Mouse (Mus musculus) MEL (cell line): ENCODE results near the gene Prickle2. TPM values are rescaled to one million over a fixed set of nuclear protein-coding genes. Genes with fewer than 3 reads are reported as not detected.

ENCODE experiments used
- DNase-seq: peaks from one replicate; pipeline ENCODE4 v3.0.0; 2011; ENCODE audit warnings: low read depth, low spot score
- H3K27ac ChIP-seq: 2 replicates; pipeline ENCODE4 v1.5.1; 2012; ENCODE audit warnings: low read depth, mild to moderate bottlenecking, control low read depth, low read length, moderate library complexity; ENCODE audit not compliant: control insufficient read depth
- H3K27me3 ChIP-seq, 2 experiments: fragments of 150-350 bp in 1 of 2; sonication (generic) in 1 of 2; 2 replicates each; pipeline ENCODE4 v1.6.1; 2012; ENCODE audit warnings: low read length in 2 of 2, mild to moderate bottlenecking in 2 of 2, improper control_type of control experiment in 1 of 2, moderate library complexity in 1 of 2; ENCODE audit not compliant: insufficient read depth in 2 of 2, control insufficient read depth in 1 of 2
- H3K36me3 ChIP-seq, 2 experiments: 2 replicates each; pipeline ENCODE4 v1.6.1; 2012 to 2014; ENCODE audit warnings: low read length in 2 of 2, improper control_type of control experiment in 1 of 2, inconsistent platforms in 1 of 2, mild to moderate bottlenecking in 1 of 2; ENCODE audit not compliant: insufficient read depth in 2 of 2, control insufficient read depth in 1 of 2
- H3K4me1 ChIP-seq, 2 experiments: fragments of 150-350 bp in 1 of 2; sonication (generic) in 1 of 2; 2 replicates each; pipeline ENCODE4 v1.6.1; 2012; ENCODE audit warnings: low read length in 2 of 2, improper control_type of control experiment in 1 of 2, mild to moderate bottlenecking in 1 of 2; ENCODE audit not compliant: insufficient read depth in 2 of 2, control insufficient read depth in 1 of 2
- H3K4me3 ChIP-seq, 2 experiments: fragments of 150-350 bp in 1 of 2; sonication (generic) in 1 of 2; 2 replicates each; pipeline ENCODE4 v1.5.1; 2012; ENCODE audit warnings: low read depth in 2 of 2, low read length in 2 of 2, mild to moderate bottlenecking in 2 of 2, moderate library complexity in 2 of 2, control low read depth in 1 of 2, improper control_type of control experiment in 1 of 2; ENCODE audit not compliant: control insufficient read depth in 1 of 2, insufficient read depth in 1 of 2
- H3K79me2 ChIP-seq: 2 replicates; pipeline ENCODE4 v1.6.1; 2012; ENCODE audit warnings: mild to moderate bottlenecking, low read length, moderate library complexity; ENCODE audit not compliant: control insufficient read depth, poor library complexity, insufficient read depth
- H3K9ac ChIP-seq: 2 replicates; pipeline ENCODE4 v1.6.1; 2012; ENCODE audit warnings: low read depth, mild to moderate bottlenecking, control low read depth, low read length, moderate library complexity; ENCODE audit not compliant: control insufficient read depth, poor library complexity, severe bottlenecking
- H3K9me3 ChIP-seq: fragments of 150-350 bp; sonication (generic); replicated peaks from 2 replicates; pipeline ENCODE4 v1.6.1; 2012; ENCODE audit warnings: mild to moderate bottlenecking, low read length, improper control_type of control experiment, moderate library complexity; ENCODE audit not compliant: insufficient read depth
- CHD1 ChIP-seq: IDR thresholded peaks from 2 replicates; pipeline ENCODE4 v1.6.1; 2012; ENCODE audit warnings: low read depth, mild to moderate bottlenecking, inconsistent platforms, low read length, improper control_type of control experiment
- EP300 ChIP-seq, 2 experiments: IDR thresholded peaks; 2 replicates each; pipeline ENCODE4 v1.6.1; 2011; ENCODE audit warnings: improper control_type of control experiment in 2 of 2, low read length in 2 of 2, low read depth in 1 of 2, mild to moderate bottlenecking in 1 of 2
- ETS1 ChIP-seq: IDR thresholded peaks from 2 replicates; pipeline ENCODE4 v1.6.1; 2012; ENCODE audit warnings: low read depth, mild to moderate bottlenecking, inconsistent platforms, low read length, improper control_type of control experiment, moderate library complexity
- GABPA ChIP-seq: IDR thresholded peaks from 2 replicates; pipeline ENCODE4 v1.6.1; 2012; ENCODE audit warnings: low read depth, mild to moderate bottlenecking, inconsistent platforms, low read length, improper control_type of control experiment, moderate library complexity
- GATA1 ChIP-seq: IDR thresholded peaks from 2 replicates; pipeline ENCODE4 v1.6.1; 2011; ENCODE audit warnings: low read depth, low read length, improper control_type of control experiment
- HCFC1 ChIP-seq: IDR thresholded peaks from 2 replicates; pipeline ENCODE4 v1.6.1; 2012; ENCODE audit warnings: low read depth, mild to moderate bottlenecking, inconsistent platforms, low read length, improper control_type of control experiment, moderate library complexity
- MAX ChIP-seq: IDR thresholded peaks from 2 replicates; pipeline ENCODE4 v1.6.1; 2011; ENCODE audit warnings: low read length, improper control_type of control experiment
- MEF2A ChIP-seq: IDR thresholded peaks from 2 replicates; pipeline ENCODE4 v1.6.1; 2014; ENCODE audit warnings: low read depth, mild to moderate bottlenecking, inconsistent platforms, low read length, improper control_type of control experiment; ENCODE audit not compliant: poor library complexity, insufficient replicate concordance, severe bottlenecking; ENCODE audit errors: extremely low read depth
- MXI1 ChIP-seq: IDR thresholded peaks from 2 replicates; pipeline ENCODE4 v1.6.1; 2011; ENCODE audit warnings: mild to moderate bottlenecking, low read depth, low read length, improper control_type of control experiment
- NRF1 ChIP-seq: IDR thresholded peaks from 2 replicates; pipeline ENCODE4 v1.6.1; 2014; ENCODE audit warnings: low read depth, mild to moderate bottlenecking, inconsistent platforms, low read length, improper control_type of control experiment, moderate library complexity; ENCODE audit not compliant: poor library complexity, insufficient read depth, severe bottlenecking
- POLR2A ChIP-seq, 2 experiments: IDR thresholded peaks; 2 replicates each; pipeline ENCODE4 v1.6.1; 2011 to 2012; ENCODE audit warnings: low read length in 2 of 2, mild to moderate bottlenecking in 2 of 2, control low read depth in 1 of 2, improper control_type of control experiment in 1 of 2, low read depth in 1 of 2, moderate library complexity in 1 of 2; ENCODE audit not compliant: control insufficient read depth in 1 of 2, insufficient read depth in 1 of 2, poor library complexity in 1 of 2
- POLR2AphosphoS5 ChIP-seq: IDR thresholded peaks from 2 replicates; pipeline ENCODE4 v1.6.1; 2012; ENCODE audit warnings: low read depth, borderline replicate concordance, mild to moderate bottlenecking, inconsistent platforms, low read length, moderate library complexity, mixed read lengths
- RCOR1 ChIP-seq: IDR thresholded peaks from 2 replicates; pipeline ENCODE4 v1.6.1; 2012; ENCODE audit warnings: low read depth, mild to moderate bottlenecking, inconsistent platforms, low read length, improper control_type of control experiment
- SIN3A ChIP-seq: IDR thresholded peaks from 2 replicates; pipeline ENCODE4 v1.6.1; 2012; ENCODE audit warnings: low read length, improper control_type of control experiment, inconsistent platforms
- TAL1 ChIP-seq: IDR thresholded peaks from 2 replicates; pipeline ENCODE4 v1.6.1; 2012; ENCODE audit warnings: mild to moderate bottlenecking, inconsistent platforms, low read length, moderate library complexity, mixed read lengths
- TBP ChIP-seq: IDR thresholded peaks from 2 replicates; pipeline ENCODE4 v1.8.0; 2011; ENCODE audit warnings: low read depth, low read length, improper control_type of control experiment
- TCF12 ChIP-seq: IDR thresholded peaks from 2 replicates; pipeline ENCODE4 v1.6.1; 2014; ENCODE audit warnings: low read depth, mild to moderate bottlenecking, inconsistent platforms, low read length, improper control_type of control experiment, moderate library complexity
- UBTF ChIP-seq: IDR thresholded peaks from 2 replicates; pipeline ENCODE4 v1.6.1; 2012; ENCODE audit warnings: low read depth, mild to moderate bottlenecking, inconsistent platforms, low read length, improper control_type of control experiment, moderate library complexity, borderline replicate concordance; ENCODE audit not compliant: insufficient read depth
- ZC3H11A ChIP-seq: IDR thresholded peaks from 2 replicates; pipeline ENCODE4 v1.6.1; 2012; ENCODE audit warnings: low read depth, mild to moderate bottlenecking, inconsistent platforms, low read length, improper control_type of control experiment
- ZMIZ1 ChIP-seq: IDR thresholded peaks from 2 replicates; pipeline ENCODE4 v1.6.1; 2012; ENCODE audit warnings: low read depth, mild to moderate bottlenecking, inconsistent platforms, low read length, improper control_type of control experiment, moderate library complexity
- polyA plus RNA-seq, 2 experiments: library from polyadenylated mRNA; stranded (reverse) in 1 of 2; unstranded in 1 of 2; fragments of >175 nt in 1 of 2; fragments of >200 nt in 1 of 2; gene quantifications; 2 replicates each; pipeline versions ENCODE4 v1.2.1 to v1.2.4; 2012; ENCODE audit warnings: low replicate concordance in 2 of 2, low read depth in 1 of 2; ENCODE audit not compliant: insufficient read length in 2 of 2, insufficient read depth in 1 of 2, missing spikeins in 1 of 2
- total RNA-seq: library from RNA; depleted of rRNA; stranded (reverse); fragments of 300-350 nt; gene quantifications from 2 replicates; pipeline ENCODE4 v1.2.3, GENCODE M21; 2012

Prickle2 gene
- total and polyA plus RNA-seq, 3 experiments: not detected

DNA sequence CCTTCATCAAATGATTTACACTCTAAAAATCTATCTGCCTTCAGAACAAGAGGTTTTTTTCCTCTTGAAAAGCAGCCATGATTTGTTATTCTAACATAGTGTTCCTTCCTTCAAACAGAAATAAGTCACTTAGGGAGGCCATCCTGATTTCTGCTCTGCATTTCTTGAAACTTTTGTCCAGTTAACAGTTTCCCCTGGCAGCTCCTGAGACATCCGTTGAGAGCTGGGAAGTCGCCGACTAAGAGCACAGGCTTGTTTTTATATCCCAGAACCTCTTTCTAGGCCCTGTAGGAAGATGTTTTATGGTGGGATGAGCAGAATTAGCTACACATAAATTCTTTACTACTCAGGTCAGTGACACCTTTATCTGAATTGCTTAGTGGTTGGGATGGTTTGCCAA lies 173.1 kb downstream of the Prickle2 start:
- Histone ChIP-seq H3K27me3 (no peaks in the 10 kb centered on the region), H3K27ac (no peak overlapping the region)
- TF ChIP-seq ETS1 (no peak), EP300 (IDR thresholded peaks at IDR 0.05; ENCODE audit: low read depth in 1 of 2, low read length in 2 of 2) (no peak), TCF12 (no peak), MAX (no peak), CHD1 (no peak), SIN3A (no peak), MEF2A (no peak), NRF1 (no peak), ZMIZ1 (no peak)
- TF ChIP-seq, all 39 proteins: peak for 0
- H3K4me3 ChIP-seq: no peak overlapping the region
- H3K9me3 ChIP-seq: no peaks in the 10 kb centered on the region
- no peaks in the 10 kb centered on the region for H3K79me2 ChIP-seq
- DNase-seq: no peak
- no peak overlapping the region for H3K9ac ChIP-seq
- no peaks in the 10 kb centered on the region for H3K4me1 ChIP-seq
- no peaks in the 10 kb centered on the region for H3K36me3 ChIP-seq

DNA sequence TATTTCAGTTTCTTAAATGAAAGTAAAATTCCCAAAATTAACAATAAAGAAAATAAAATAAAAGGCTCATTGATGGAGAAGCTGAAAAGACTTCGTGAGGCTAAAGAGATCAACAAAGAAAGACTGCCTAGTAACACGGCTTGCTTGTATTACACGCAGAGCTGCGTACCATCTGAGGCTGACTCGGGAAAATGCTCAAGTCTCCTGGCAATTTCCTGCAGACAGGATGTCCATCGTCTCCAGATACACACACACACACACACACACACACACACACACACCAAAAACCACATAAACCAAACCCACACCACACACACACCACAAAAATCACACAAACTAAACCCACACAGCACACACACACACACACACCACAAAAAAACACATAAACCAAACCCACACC lies 173.6 kb downstream of the Prickle2 start:
- H3K4me3 ChIP-seq: no peak overlapping the region
- H3K9me3 ChIP-seq: no peaks in the 10 kb centered on the region
- no peak overlapping the region for H3K9ac ChIP-seq
- H3K36me3 ChIP-seq: no peaks in the 10 kb centered on the region
- no peaks in the 10 kb centered on the region for H3K79me2 ChIP-seq
- no peak overlapping the region for H3K27ac ChIP-seq
- no peaks in the 10 kb centered on the region for H3K27me3 ChIP-seq
- TF ChIP-seq POLR2A (IDR thresholded peaks at IDR 0.05; ENCODE audit: control insufficient read depth in 1 of 2, insufficient read depth in 1 of 2, low read depth in 1 of 2, low read length in 2 of 2, poor library complexity in 1 of 2) (no peak), CHD1 (no peak), SIN3A (no peak), TBP (no peak), RCOR1 (no peak), UBTF (no peak), EP300 (IDR thresholded peaks at IDR 0.05; ENCODE audit: low read depth in 1 of 2, low read length in 2 of 2) (no peak), MXI1 (no peak), GATA1 (no peak), ZMIZ1 (no peak), ZC3H11A (no peak), HCFC1 (no peak), POLR2AphosphoS5 (no peak), NRF1 (no peak), TAL1 (no peak), GABPA (no peak)
- H3K4me1 ChIP-seq: no peaks in the 10 kb centered on the region
- DNase-seq: no peak
